Comparison of ENCODE assay signal across 8 mouse cellular contexts in genomic region chr6:113483100-113483615, GRCm38 (mm10). TPM values are rescaled to one million over a fixed set of nuclear protein-coding genes. Genes with fewer than 3 reads are reported as not detected.
DNase-seq lines count a peak whose midpoint lies in the region; ATAC-seq and TF ChIP-seq lines count a peak whose summit lies in the region.

TSS of gene Creld1 (plus strand) at chr6:113483297.

- intact Hi-C loops in heart, postnatal 36 days (cut with DNase I), result loop anchor here (5.0 kb wide), 2 partner anchors 139 to 156 kb away; partner anchors contain the start of genes Ogg1 and Vhl

- peak; percentile 96 for ATAC-seq in forebrain, postnatal 0 days
- peak; percentile 96 for ATAC-seq in neural tube, embryonic 14.5 days (ENCODE audit: low read depth)

- H3K4me1 ChIP-seq in MEL (ENCODE audit: control insufficient read depth in 1 of 2, insufficient read depth in 2 of 2, low read length in 2 of 2), result peaks cover 6 to 21% of the 10 kb centered on the region in 2 experiments
- peaks cover 19% of the 10 kb centered on the region for H3K4me1 ChIP-seq in forebrain, postnatal 0 days (ENCODE audit: insufficient read depth)
- peaks cover 11% of the 10 kb centered on the region; the same call in 1 of the 2 replicates for H3K4me1 ChIP-seq in neural tube, embryonic 14.5 days (ENCODE audit: control insufficient read depth, insufficient read depth, low read length)
- H3K4me1 ChIP-seq in testis, adult 2 months (ENCODE audit: control insufficient read depth, insufficient read depth, low read length), result peaks cover 10% of the 10 kb centered on the region

- no peak for TF ChIP-seq EP300 in MEL (IDR thresholded peaks at IDR 0.05; ENCODE audit: low read depth in 1 of 2, low read length in 2 of 2)

- peak within 1 kb of the TSS; percentile 69 for H3K27ac ChIP-seq in MEL (ENCODE audit: control insufficient read depth, low read depth, low read length)
- peak within 1 kb of the TSS; percentile 88 for H3K27ac ChIP-seq in forebrain, postnatal 0 days (ENCODE audit: low read depth, low read length)
- H3K27ac ChIP-seq in neural tube, embryonic 14.5 days (ENCODE audit: low read depth, low read length), result peak within 1 kb of the TSS; percentile 93
- peak within 1 kb of the TSS; percentile 52; the same call in 1 of the 2 replicates for H3K27ac ChIP-seq in testis, adult 2 months (ENCODE audit: control insufficient read depth, insufficient read depth, low read depth, low read length)

- H3K79me2 ChIP-seq in MEL (ENCODE audit: control insufficient read depth, insufficient read depth, low read length, poor library complexity), result 0 out of 2 replicates have a peak, but pooled peaks cover 2% of the 10 kb centered on the region

- no peaks in the 10 kb centered on the region for H3K9me3 ChIP-seq in MEL (replicated peaks; ENCODE audit: insufficient read depth, low read length)
- H3K9me3 ChIP-seq in forebrain, postnatal 0 days (ENCODE audit: low read length), result no peaks in the 10 kb centered on the region
- H3K9me3 ChIP-seq in neural tube, embryonic 14.5 days (ENCODE audit: control insufficient read depth, low read length), result no peaks in the 10 kb centered on the region

- peak within 1 kb of the TSS; percentile 70 for H3K4me2 ChIP-seq in forebrain, postnatal 0 days (ENCODE audit: low read depth)
- H3K4me2 ChIP-seq in neural tube, embryonic 14.5 days (ENCODE audit: low read depth, low read length), result peak within 1 kb of the TSS; percentile 75

- H3K9ac ChIP-seq in MEL (ENCODE audit: control insufficient read depth, low read depth, low read length, poor library complexity, severe bottlenecking), result peak within 1 kb of the TSS; percentile 83
- peak within 1 kb of the TSS; percentile 83 for H3K9ac ChIP-seq in forebrain, postnatal 0 days
- peak within 1 kb of the TSS; percentile 81 for H3K9ac ChIP-seq in neural tube, embryonic 14.5 days (replicated peaks; ENCODE audit: low read depth, low read length)

- under 1% methylated on average over 26 of the region's 26 CpGs for WGBS in forebrain, postnatal 0 days
- 0% methylated on average over 26 of the region's 26 CpGs for WGBS in neural tube, embryonic 14.5 days

- no peak for TF ChIP-seq RAD21 in MEL (IDR thresholded peaks at IDR 0.05; ENCODE audit: low read depth, low read length)

- peak in 1 of 2 experiments; percentile 98; a peak in 2 of 4 replicates for TF ChIP-seq POLR2A in MEL (IDR thresholded peaks at IDR 0.05; ENCODE audit: control insufficient read depth in 1 of 2, insufficient read depth in 1 of 2, low read depth in 1 of 2, low read length in 2 of 2, poor library complexity in 1 of 2)
- TF ChIP-seq POLR2A in testis, adult 2 months (IDR thresholded peaks at IDR 0.05; ENCODE audit: control insufficient read depth, low read depth, low read length), result 0 out of 2 replicates have a peak, but pooled peaks have one; percentile 14

- TF ChIP-seq CTCF in MEL (IDR thresholded peaks at IDR 0.05 in 2 of 3, conservative IDR thresholded peaks at IDR 0.05 in 1 of 3; ENCODE audit: control insufficient read depth in 1 of 3, insufficient read depth in 1 of 3, low read depth in 2 of 3, low read length in 3 of 3, poor library complexity in 1 of 3, severe bottlenecking in 1 of 3), result no peak
- no peak for TF ChIP-seq CTCF in forebrain, postnatal 0 days (IDR thresholded peaks at IDR 0.05; ENCODE audit: low read depth)
- no peak for TF ChIP-seq CTCF in testis, adult 2 months (IDR thresholded peaks at IDR 0.05; ENCODE audit: control insufficient read depth, insufficient read depth, insufficient replicate concordance, low read depth, low read length)

- peaks cover 2% of the 10 kb centered on the region in 2 experiments; a peak in 1 of 4 replicates for H3K27me3 ChIP-seq in MEL (ENCODE audit: control insufficient read depth in 1 of 2, insufficient read depth in 2 of 2, low read length in 2 of 2)
- no peaks in the 10 kb centered on the region for H3K27me3 ChIP-seq in forebrain, postnatal 0 days (ENCODE audit: insufficient read depth, low read length)
- no peaks in the 10 kb centered on the region for H3K27me3 ChIP-seq in neural tube, embryonic 14.5 days (ENCODE audit: control insufficient read depth, insufficient read depth, low read length)
- H3K27me3 ChIP-seq in testis, adult 2 months (ENCODE audit: control insufficient read depth, insufficient read depth, low read length), result no peaks in the 10 kb centered on the region

- H3K36me3 ChIP-seq in MEL (ENCODE audit: control insufficient read depth in 1 of 2, insufficient read depth in 2 of 2, low read length in 2 of 2), result peaks cover 0 to 17% of the 10 kb centered on the region in 2 experiments; a peak in 2 of 4 replicates
- H3K36me3 ChIP-seq in forebrain, postnatal 0 days (ENCODE audit: insufficient read depth), result peaks cover 8% of the 10 kb centered on the region; the same call in 1 of the 2 replicates
- peaks cover 7% of the 10 kb centered on the region; the same call in 1 of the 2 replicates for H3K36me3 ChIP-seq in neural tube, embryonic 14.5 days (ENCODE audit: control insufficient read depth, insufficient read depth, low read length)
- no peaks in the 10 kb centered on the region for H3K36me3 ChIP-seq in testis, adult 2 months (ENCODE audit: control insufficient read depth, insufficient read depth, low read length)

- DNase-seq in MEL (ENCODE audit: low read depth, low spot score), result peak; percentile 99
- peak; percentile 94 for DNase-seq in cerebellum, adult 8-10 months
- DNase-seq in forebrain, postnatal 0 days, result peak; percentile 94
- peak; percentile 89 for DNase-seq in heart, postnatal 36 days
- DNase-seq in layer of hippocampus, adult 18-20 months (ENCODE audit: low spot score in 2 of 2), result peak; percentile 95 to 97
- DNase-seq in lung, adult 18-20 months, result peak; percentile 97 to 98

- H3K4me3 ChIP-seq in MEL (ENCODE audit: control insufficient read depth in 1 of 2, insufficient read depth in 1 of 2, low read depth in 2 of 2, low read length in 2 of 2), result peak within 1 kb of the TSS; percentile 73 to 84
- H3K4me3 ChIP-seq in forebrain, postnatal 0 days (ENCODE audit: low read depth, low read length), result peak within 1 kb of the TSS; percentile 66
- peak within 1 kb of the TSS; percentile 67 for H3K4me3 ChIP-seq in neural tube, embryonic 14.5 days (ENCODE audit: low read depth, low read length)
- H3K4me3 ChIP-seq in testis, adult 2 months (ENCODE audit: control insufficient read depth, low read depth, low read length), result peak within 1 kb of the TSS; percentile 84

TF ChIP-seq in MEL, 35 proteins besides CTCF, POLR2A, EP300 and RAD21 (continues in another document):
- TF ChIP-seq CHD1 (IDR thresholded peaks at IDR 0.05; ENCODE audit: low read depth, low read length), result no peak
- TF ChIP-seq HCFC1 (IDR thresholded peaks at IDR 0.05; ENCODE audit: low read depth, low read length), result peak; percentile 50; the same call in 1 of the 2 replicates
- TF ChIP-seq TCF12 (IDR thresholded peaks at IDR 0.05; ENCODE audit: low read depth, low read length), result no peak; the same call in 1 of the 2 replicates
- TF ChIP-seq ZNF384 (IDR thresholded peaks at IDR 0.05; ENCODE audit: low read depth, low read length), result peak; percentile 98
- no peak for TF ChIP-seq SMC3 (IDR thresholded peaks at IDR 0.05; ENCODE audit: low read depth, low read length)
- TF ChIP-seq TAL1 (IDR thresholded peaks at IDR 0.05; ENCODE audit: low read length), result no peak
- TF ChIP-seq ZC3H11A (IDR thresholded peaks at IDR 0.05; ENCODE audit: low read depth, low read length), result no peak
- TF ChIP-seq KAT2A (conservative IDR thresholded peaks at IDR 0.05; ENCODE audit: low read depth, low read length), result no peak
- no peak for TF ChIP-seq E2F4 (IDR thresholded peaks at IDR 0.05; ENCODE audit: borderline replicate concordance, low read depth, low read length)
- TF ChIP-seq ZMIZ1 (IDR thresholded peaks at IDR 0.05; ENCODE audit: low read depth, low read length), result peak; percentile 79
- no peak for TF ChIP-seq UBTF (IDR thresholded peaks at IDR 0.05; ENCODE audit: borderline replicate concordance, insufficient read depth, low read depth, low read length)
- peak; percentile 25; the same call in 1 of the 2 replicates for TF ChIP-seq NRF1 (IDR thresholded peaks at IDR 0.05; ENCODE audit: insufficient read depth, low read depth, low read length, poor library complexity, severe bottlenecking)
- no peak for TF ChIP-seq POLR2AphosphoS5 (IDR thresholded peaks at IDR 0.05; ENCODE audit: borderline replicate concordance, low read depth, low read length)
- TF ChIP-seq ETS1 (IDR thresholded peaks at IDR 0.05; ENCODE audit: low read depth, low read length), result peak; percentile 8; the same call in 1 of the 2 replicates
- TF ChIP-seq JUND (IDR thresholded peaks at IDR 0.05; ENCODE audit: low read depth, low read length), result no peak
- no peak for TF ChIP-seq GATA1 (IDR thresholded peaks at IDR 0.05; ENCODE audit: low read depth, low read length)
- peak; percentile 93 for TF ChIP-seq NELFE (IDR thresholded peaks at IDR 0.05; ENCODE audit: low read depth, low read length)
- no peak for TF ChIP-seq BHLHE40 (IDR thresholded peaks at IDR 0.05; ENCODE audit: borderline replicate concordance, low read depth, low read length)
- TF ChIP-seq MAFK (IDR thresholded peaks at IDR 0.05; ENCODE audit: borderline replicate concordance, low read depth, low read length), result no peak
- peak; percentile 12; the same call in 1 of the 2 replicates for TF ChIP-seq ZKSCAN1 (IDR thresholded peaks at IDR 0.05; ENCODE audit: low read depth, low read length)
- peak; percentile 65; the same call in 1 of the 2 replicates for TF ChIP-seq MAZ (IDR thresholded peaks at IDR 0.05; ENCODE audit: low read depth, low read length)
- TF ChIP-seq SIN3A (IDR thresholded peaks at IDR 0.05; ENCODE audit: low read length), result peak; percentile 49
- TF ChIP-seq MXI1 (IDR thresholded peaks at IDR 0.05; ENCODE audit: low read depth, low read length), result no peak
- TF ChIP-seq RCOR1 (IDR thresholded peaks at IDR 0.05; ENCODE audit: low read depth, low read length), result no peak
- peak; percentile 72; the same call in 1 of the 2 replicates for TF ChIP-seq POLR2AphosphoS2 (IDR thresholded peaks at IDR 0.05; ENCODE audit: low read length)
- TF ChIP-seq GABPA (IDR thresholded peaks at IDR 0.05; ENCODE audit: low read depth, low read length), result no peak

RNA-seq across cellular contexts. Expression of gene Creld1, which starts in this region (rescaled TPM):
- total RNA-seq in MEL (2012; rRNA removed), result 4.1 and 5.9 TPM in 2 replicates
- 10 to 100 TPM in 1 of 2 experiments, not detected in 1; 26.7 TPM for polyA plus RNA-seq in MEL (2012; ENCODE audit: insufficient read depth in 1 of 2, insufficient read length in 2 of 2, low read depth in 1 of 2, low replicate concordance in 2 of 2, missing spikeins in 1 of 2)
- 34.0 and 39.5 TPM in 2 replicates for total RNA-seq in forebrain, postnatal 0 days (2014; rRNA removed)
- 45.5 and 52.7 TPM in 2 replicates for polyA plus RNA-seq in forebrain, postnatal 0 days (2015; fragmentation: Nextera tagmentation; extraction: Ambion mirVana)
- 10 to 100 TPM; 45.9 to 57.5 TPM for total RNA-seq in heart, postnatal 36 days (2021)
- 100 to 1,000 TPM; 106 to 111 TPM for total RNA-seq in layer of hippocampus, adult 18-20 months (2021)
- polyA plus RNA-seq in neural tube, embryonic 14.5 days (2014; fragmentation: Nextera tagmentation; extraction: Ambion mirVana), result 66.4 and 72.4 TPM in 2 replicates
- polyA plus RNA-seq in testis, adult 2 months (2012; rRNA removed), result 4.6 and 5.0 TPM in 2 replicates

Comparison
In these comparisons a context has a peak if more than half of its experiments do, and no peak if none do; other contexts are left out.
1. Peak in every context shown above with its lines: DNase-seq, ATAC-seq, H3K4me3 ChIP-seq and H3K27ac ChIP-seq.